Mouse (Mus musculus) stomach, embryonic 14.5 days (tissue): ENCODE data around the gene Gm44579. TPM values are rescaled to one million over a fixed set of nuclear protein-coding genes. Genes with fewer than 3 reads are reported as not detected.
A peak's percentile ranks its signal among the peaks of the same experiment; 100 is the strongest.

Experiments used
- ATAC-seq: fragments of 200-750 bp; cut with Nextera tagmentation; 2 replicates; pipeline ENCODE4 v1.8.0; 2017; ENCODE audit warnings: low read depth, moderate TSS enrichment; ENCODE audit not compliant: insufficient number of reproducible peaks, insufficient read depth, low FRiP score
- H3K27ac ChIP-seq: fragments of 300-500 bp; sonication (generic); 2 replicates; pipeline ENCODE4 v1.5.1; 2014; ENCODE audit warnings: mild to moderate bottlenecking, low read length, moderate library complexity, mixed read lengths
- H3K27me3 ChIP-seq: fragments of 300-500 bp; sonication (generic); 2 replicates; pipeline ENCODE4 v1.6.1; 2014; ENCODE audit warnings: low read length, control low read depth, mixed read lengths; ENCODE audit not compliant: control insufficient read depth, insufficient read depth
- H3K36me3 ChIP-seq: fragments of 300-500 bp; sonication (generic); 2 replicates; pipeline ENCODE4 v1.6.1; 2014; ENCODE audit warnings: mild to moderate bottlenecking, control low read depth, low read length, moderate library complexity, mixed read lengths; ENCODE audit not compliant: control insufficient read depth, insufficient read depth
- H3K4me1 ChIP-seq: fragments of 300-500 bp; sonication (generic); 2 replicates; pipeline ENCODE4 v1.6.1; 2014; ENCODE audit warnings: low read length, control low read depth, mixed read lengths; ENCODE audit not compliant: control insufficient read depth, insufficient read depth
- H3K4me2 ChIP-seq: fragments of 300-500 bp; sonication (generic); replicated peaks from 2 replicates; pipeline ENCODE4 v1.6.1; 2014; ENCODE audit warnings: low read depth, low read length, control low read depth
- H3K4me3 ChIP-seq: fragments of 300-500 bp; sonication (generic); 2 replicates; pipeline ENCODE4 v1.5.1; 2014; ENCODE audit warnings: low read depth, low read length, control low read depth
- H3K9ac ChIP-seq: fragments of 300-500 bp; sonication (generic); replicated peaks from 2 replicates; pipeline ENCODE4 v1.6.1; 2014; ENCODE audit warnings: low read depth, mild to moderate bottlenecking, control low read depth, low read length, moderate library complexity, mixed read lengths
- H3K9me3 ChIP-seq: fragments of 300-500 bp; sonication (generic); 2 replicates; pipeline ENCODE4 v1.6.1; 2016; ENCODE audit warnings: low read depth, low read length, control low read depth; ENCODE audit not compliant: control insufficient read depth
- WGBS: fragments of 180-500 bp; shearing (Covaris S2); extraction: QIAGEN DNeasy Blood & Tissue Kit; methylation state at CpG from one replicate; pipeline ENCODE4 v1.1.7; 2014; 5-methylcytosine and 5-hydroxymethylcytosine counted together
- polyA plus RNA-seq: library from polyadenylated mRNA; unstranded; fragments of >200 nt; fragmentation: Nextera tagmentation; extraction: Ambion mirVana; gene quantifications from 2 replicates; pipeline ENCODE4 v1.2.1, GENCODE M21; 2014

Gene Gm44579
- polyA plus RNA-seq, 1 experiment from 2014 or later, result not detected

GRCm38 (mm10) chr15:98153625-98154024 is 67.2 kb downstream of the Gm44579 start:
- Histone ChIP-seq H3K27me3 (no peaks in the 10 kb centered on the region), H3K36me3 (no peaks in the 10 kb centered on the region), H3K9me3 (no peaks in the 10 kb centered on the region), H3K4me3 (no peak overlapping the region), H3K27ac (no peak overlapping the region), H3K4me2 (no peak overlapping the region), H3K4me1 (no peaks in the 10 kb centered on the region), H3K9ac (no peak overlapping the region)
- 38% methylated on average over 3 of the region's 3 CpGs for WGBS
- no peak for ATAC-seq

- H3K9ac ChIP-seq, result no peak overlapping the region
- ATAC-seq, result no peak
- no peak overlapping the region for H3K4me2 ChIP-seq
- H3K9me3 ChIP-seq, result no peaks in the 10 kb centered on the region
- no peaks in the 10 kb centered on the region for H3K4me1 ChIP-seq
- H3K4me3 ChIP-seq, result no peak overlapping the region
- no peak overlapping the region for H3K27ac ChIP-seq
- H3K36me3 ChIP-seq, result no peaks in the 10 kb centered on the region
- no peaks in the 10 kb centered on the region for H3K27me3 ChIP-seq
- WGBS, result 65% methylated on average over 7 of the region's 7 CpGs
Observed at GRCm38 (mm10) chr15:98152916-98153315, 67.9 kb downstream of the Gm44579 start.

GRCm38 (mm10) chr15:98149166-98149602 is 71.6 kb downstream of the Gm44579 start:
- no peaks in the 10 kb centered on the region for H3K27me3 ChIP-seq
- H3K27ac ChIP-seq, result no peak overlapping the region
- no peaks in the 10 kb centered on the region for H3K36me3 ChIP-seq
- H3K4me3 ChIP-seq, result no peak overlapping the region
- no peak overlapping the region for H3K4me2 ChIP-seq
- no peak overlapping the region for H3K9ac ChIP-seq
- WGBS, result 72% methylated on average over 10 of the region's 10 CpGs
- no peak for ATAC-seq
- H3K4me1 ChIP-seq, result 0 out of 2 replicates have a peak, but pooled peaks cover 6% of the 10 kb centered on the region
- H3K9me3 ChIP-seq, result no peaks in the 10 kb centered on the region

- Histone ChIP-seq H3K4me3 (no peak overlapping the region), H3K4me1 (0 out of 2 replicates have a peak, but pooled peaks cover 6% of the 10 kb centered on the region), H3K9ac (no peak overlapping the region), H3K4me2 (no peak overlapping the region), H3K27ac (no peak overlapping the region), H3K9me3 (no peaks in the 10 kb centered on the region), H3K36me3 (no peaks in the 10 kb centered on the region), H3K27me3 (no peaks in the 10 kb centered on the region)
- WGBS, result 73% methylated on average over 3 of the region's 3 CpGs
- ATAC-seq, result no peak
Observed at GRCm38 (mm10) chr15:98148356-98148755, 72.4 kb downstream of the Gm44579 start.

GRCm38 (mm10) chr15:98145559-98146181 is 75.1 kb downstream of the Gm44579 start:
- peak; percentile 94 for ATAC-seq
- Histone ChIP-seq H3K4me3 (peak overlapping the region; percentile 99), H3K36me3 (peaks cover 6% of the 10 kb centered on the region), H3K9ac (peak overlapping the region; percentile 90), H3K27me3 (no peaks in the 10 kb centered on the region), H3K27ac (peak overlapping the region; percentile 72), H3K4me1 (0 out of 2 replicates have a peak, but pooled peaks cover 6% of the 10 kb centered on the region), H3K9me3 (no peaks in the 10 kb centered on the region), H3K4me2 (peak overlapping the region; percentile 80)
- 1% methylated on average over 38 of the region's 38 CpGs for WGBS

- Histone ChIP-seq H3K9ac (peak overlapping the region; percentile 90), H3K27me3 (no peaks in the 10 kb centered on the region), H3K4me3 (peak overlapping the region; percentile 99), H3K4me2 (peak overlapping the region; percentile 80), H3K4me1 (0 out of 2 replicates have a peak, but pooled peaks cover 6% of the 10 kb centered on the region), H3K27ac (peak overlapping the region; percentile 55; the same call in 1 of the 2 replicates), H3K36me3 (peaks cover 9% of the 10 kb centered on the region), H3K9me3 (no peaks in the 10 kb centered on the region)
- ATAC-seq, result peak; percentile 74
- WGBS, result 1% methylated on average over 36 of the region's 36 CpGs
Observed at GRCm38 (mm10) chr15:98144861-98145507, 75.8 kb downstream of the Gm44579 start.

GRCm38 (mm10) chr15:98142515-98142914 is 78.3 kb downstream of the Gm44579 start:
- Histone ChIP-seq H3K27ac (no peak overlapping the region), H3K27me3 (no peaks in the 10 kb centered on the region), H3K36me3 (peaks cover 11% of the 10 kb centered on the region), H3K9me3 (no peaks in the 10 kb centered on the region), H3K4me3 (no peak overlapping the region), H3K4me1 (0 out of 2 replicates have a peak, but pooled peaks cover 6% of the 10 kb centered on the region), H3K4me2 (no peak overlapping the region), H3K9ac (no peak overlapping the region)
- no peak for ATAC-seq
- WGBS, result 83% methylated on average over 9 of the region's 10 CpGs

GRCm38 (mm10) chr15:98140809-98141208 is 80.0 kb downstream of the Gm44579 start:
- WGBS, result 89% methylated on average over 5 of the region's 5 CpGs
- H3K27me3 ChIP-seq, result no peaks in the 10 kb centered on the region
- H3K9me3 ChIP-seq, result no peaks in the 10 kb centered on the region
- no peak overlapping the region for H3K9ac ChIP-seq
- H3K27ac ChIP-seq, result no peak overlapping the region
- ATAC-seq, result no peak
- no peak overlapping the region for H3K4me2 ChIP-seq
- H3K4me3 ChIP-seq, result no peak overlapping the region
- H3K4me1 ChIP-seq, result 0 out of 2 replicates have a peak, but pooled peaks cover 6% of the 10 kb centered on the region
- peaks cover 26% of the 10 kb centered on the region for H3K36me3 ChIP-seq
